Mouse (Mus musculus) heart, embryonic 16.5 days (tissue): ENCODE results near the gene Hist3h2ba. TPM values are rescaled to one million over a fixed set of nuclear protein-coding genes. Genes with fewer than 3 reads are reported as not detected.
A peak's percentile ranks its signal among the peaks of the same experiment; 100 is the strongest.

Experiments
- ATAC-seq: fragments of 200-750 bp; cut with Nextera tagmentation; replicated peaks from 2 replicates; pipeline ENCODE4 v1.8.0; 2017; ENCODE audit warnings: moderate number of reproducible peaks; ENCODE audit not compliant: insufficient read depth, low FRiP score; ENCODE audit errors: extremely low read depth
- H3K27ac ChIP-seq: fragments of 300-500 bp; sonication (generic); 2 replicates; pipeline ENCODE4 v1.5.1; 2014; ENCODE audit warnings: mild to moderate bottlenecking, low read length, control low read depth, moderate library complexity
- H3K27me3 ChIP-seq: fragments of 300-500 bp; sonication (generic); 2 replicates; pipeline ENCODE4 v1.6.1; 2014; ENCODE audit warnings: low read length, mixed read lengths; ENCODE audit not compliant: control insufficient read depth, insufficient read depth
- H3K36me3 ChIP-seq: fragments of 300-500 bp; sonication (generic); 2 replicates; pipeline ENCODE4 v1.6.1; 2014; ENCODE audit not compliant: control insufficient read depth, insufficient read depth
- H3K4me1 ChIP-seq: fragments of 300-500 bp; sonication (generic); 2 replicates; pipeline ENCODE4 v1.6.1; 2014; ENCODE audit warnings: low read length, mixed read lengths; ENCODE audit not compliant: control insufficient read depth, insufficient read depth
- H3K4me2 ChIP-seq: fragments of 300-500 bp; sonication (generic); 2 replicates; pipeline ENCODE4 v1.6.1; 2014; ENCODE audit warnings: low read depth, mild to moderate bottlenecking, control low read depth, low read length
- H3K4me3 ChIP-seq: fragments of 300-500 bp; sonication (generic); 2 replicates; pipeline ENCODE4 v1.5.1; 2014; ENCODE audit warnings: mild to moderate bottlenecking, control low read depth, low read length
- H3K9ac ChIP-seq: fragments of 300-500 bp; sonication (generic); 2 replicates; pipeline ENCODE4 v1.6.1; 2014; ENCODE audit warnings: low read length, control low read depth
- H3K9me3 ChIP-seq: fragments of 300-500 bp; sonication (generic); replicated peaks from 2 replicates; pipeline ENCODE4 v1.6.1; 2016; ENCODE audit warnings: low read length; ENCODE audit not compliant: control insufficient read depth
- WGBS: fragments of 180-500 bp; shearing (Covaris S2); extraction: QIAGEN DNeasy Blood & Tissue Kit; methylation state at CpG from one replicate; pipeline ENCODE4 v1.1.7; 2014; 5-methylcytosine and 5-hydroxymethylcytosine counted together
- microRNA-seq: library from miRNA; unstranded; fragments of <30 nt; microRNA quantifications from one replicate; pipeline ENCODE4, GENCODE M21; 2017
- polyA plus RNA-seq: library from polyadenylated mRNA; unstranded; fragments of >200 nt; fragmentation: Nextera tagmentation; extraction: Ambion mirVana; gene quantifications from 2 replicates; pipeline ENCODE4 v1.2.1, GENCODE M21; 2015

Gene Hist3h2ba
- polyA plus RNA-seq, 1 experiment from 2014 or later = 27.5 TPM

- H3K9me3 ChIP-seq = no peaks in the 10 kb centered on the region
- no peak for ATAC-seq
- H3K9ac ChIP-seq = peak overlapping the region; percentile 79
- WGBS = 44% methylated on average over 5 of the region's 5 CpGs
- peak overlapping the region; percentile 94 for H3K27ac ChIP-seq
- no peaks in the 10 kb centered on the region for H3K27me3 ChIP-seq
- H3K4me2 ChIP-seq = peak overlapping the region; percentile 75
- H3K4me1 ChIP-seq = peaks cover 78% of the 10 kb centered on the region
- H3K36me3 ChIP-seq = no peaks in the 10 kb centered on the region; the same call in 1 of the 2 replicates
- H3K4me3 ChIP-seq = peak overlapping the region; percentile 52
Observed at GRCm38 (mm10) chr11:58997541-58997940, 48.8 kb downstream of the Hist3h2ba start.

Small RNA genes lying within 50 kb of the gene (microRNA-seq; reads per million reads assigned to microRNA genes)
- gene Gm44313 = 0.59 reads per million

Other genes with a start within 250 kb of the Hist3h2ba start
- gene Olfr319, start 249.8 kb upstream of the Hist3h2ba start, polyA plus RNA-seq = not detected in 2 replicates
- not detected in 2 replicates for gene Olfr318, start 224.9 kb upstream of the Hist3h2ba start, polyA plus RNA-seq
- gene Olfr317, start 209.7 kb upstream of the Hist3h2ba start, polyA plus RNA-seq = not detected in 2 replicates
- not detected in 2 replicates for gene Olfr316, start 196.2 kb upstream of the Hist3h2ba start, polyA plus RNA-seq
- not detected in 2 replicates for gene Olfr315, start 175.7 kb upstream of the Hist3h2ba start, polyA plus RNA-seq
- 0.11 TPM in 1 of 2 replicates, not detected in the other for gene Olfr314, start 166.0 kb upstream of the Hist3h2ba start, polyA plus RNA-seq
- gene Fam183b, start 147.0 kb upstream of the Hist3h2ba start, polyA plus RNA-seq = 1.5 and 2.5 TPM in 2 replicates
- 0.09 and 0.12 TPM in 2 replicates for gene Olfr313, start 133.9 kb upstream of the Hist3h2ba start, polyA plus RNA-seq
- gene Olfr312, start 119.7 kb upstream of the Hist3h2ba start, polyA plus RNA-seq = 0.25 TPM in 1 of 2 replicates, not detected in the other
- gene Olfr311, start 109.7 kb upstream of the Hist3h2ba start, polyA plus RNA-seq = 0.15 and 0.22 TPM in 2 replicates
- 4.3 and 5.1 TPM in 2 replicates for gene Gm12258, start 101.8 kb upstream of the Hist3h2ba start, polyA plus RNA-seq
- 3.4 and 3.7 TPM in 2 replicates for gene 2810021J22Rik, start 81.7 kb upstream of the Hist3h2ba start, polyA plus RNA-seq
- gene Zfp39, start 44.7 kb upstream of the Hist3h2ba start, polyA plus RNA-seq = 3.2 and 5.0 TPM in 2 replicates
- gene Btnl10, start 31.0 kb upstream of the Hist3h2ba start, polyA plus RNA-seq = 0.10 TPM in 1 of 2 replicates, not detected in the other
- gene Rnf187, start 10.0 kb upstream of the Hist3h2ba start, polyA plus RNA-seq = 172 and 176 TPM in 2 replicates
- 33.9 and 35.2 TPM in 2 replicates for gene Hist3h2a, start 5.8 kb downstream of the Hist3h2ba start, polyA plus RNA-seq
- 0.26 and 0.39 TPM in 2 replicates for gene Trim17, start 5.8 kb downstream of the Hist3h2ba start, polyA plus RNA-seq
- gene Trim11, start 29.2 kb downstream of the Hist3h2ba start, polyA plus RNA-seq = 37.1 and 40.3 TPM in 2 replicates
- 87.2 and 91.9 TPM in 2 replicates for gene Obscn, start 187.5 kb downstream of the Hist3h2ba start, polyA plus RNA-seq
- gene Iba57, start 214.8 kb downstream of the Hist3h2ba start, polyA plus RNA-seq = 9.5 and 10.4 TPM in 2 replicates
- 0.50 and 0.54 TPM in 2 replicates for gene Gjc2, start 234.3 kb downstream of the Hist3h2ba start, polyA plus RNA-seq
- gene Guk1, start 243.3 kb downstream of the Hist3h2ba start, polyA plus RNA-seq = 130 and 140 TPM in 2 replicates